Comparison of ENCODE assay signal across 8 mouse cellular contexts in the genomic region with DNA sequence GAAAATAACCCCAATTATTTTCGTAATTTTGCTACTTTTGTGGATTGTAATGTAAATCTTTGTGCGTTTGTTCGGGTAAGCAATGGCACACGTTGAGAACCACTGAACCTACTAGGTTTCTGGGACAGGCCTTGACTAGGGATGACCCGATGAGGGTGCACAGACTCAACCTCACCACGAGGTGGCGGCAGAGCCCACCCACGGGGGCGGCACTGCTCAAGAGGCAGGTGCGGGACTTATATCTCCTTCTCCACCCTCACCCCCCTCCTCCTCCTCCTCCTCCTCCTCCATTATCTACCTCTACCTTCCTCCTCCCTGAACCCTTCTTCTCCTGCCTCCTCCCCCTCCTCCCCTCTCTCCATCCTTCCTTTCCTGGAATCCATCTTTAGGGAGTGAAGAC. TPM values are rescaled to one million over a fixed set of nuclear protein-coding genes. Genes with fewer than 3 reads are reported as not detected.
DNase-seq lines count a peak whose midpoint lies in the region; ATAC-seq lines count a peak whose summit lies in the region.

No protein-coding gene starts in this region.

- peaks cover 39% of the 10 kb centered on the region for H3K27me3 ChIP-seq in forebrain, embryonic 12.5 days
- H3K27me3 ChIP-seq in forebrain, embryonic 13.5 days = peaks cover 22% of the 10 kb centered on the region
- H3K27me3 ChIP-seq in limb, embryonic 11.5 days (ENCODE audit: control insufficient read depth, insufficient read depth, low read length) = peaks cover 12% of the 10 kb centered on the region
- H3K27me3 ChIP-seq in neural tube, embryonic 11.5 days (ENCODE audit: control insufficient read depth, insufficient read depth, low read length) = peaks cover 19% of the 10 kb centered on the region

- 9% methylated on average over 10 of the region's 10 CpGs for WGBS in forebrain, embryonic 12.5 days
- WGBS in forebrain, embryonic 13.5 days = 13% methylated on average over 10 of the region's 10 CpGs
- WGBS in limb, embryonic 11.5 days = 15% methylated on average over 10 of the region's 10 CpGs
- 15% methylated on average over 10 of the region's 10 CpGs for WGBS in neural tube, embryonic 11.5 days

- 0 out of 2 replicates have a peak, but pooled peaks cover 2% of the 10 kb centered on the region for H3K4me1 ChIP-seq in forebrain, embryonic 12.5 days
- H3K4me1 ChIP-seq in forebrain, embryonic 13.5 days = no peaks in the 10 kb centered on the region
- 0 out of 2 replicates have a peak, but pooled peaks cover 2% of the 10 kb centered on the region for H3K4me1 ChIP-seq in limb, embryonic 11.5 days (ENCODE audit: control insufficient read depth, insufficient read depth, low read length)
- no peaks in the 10 kb centered on the region for H3K4me1 ChIP-seq in neural tube, embryonic 11.5 days (ENCODE audit: control insufficient read depth, insufficient read depth, low read length)

- H3K4me3 ChIP-seq in forebrain, embryonic 12.5 days (replicated peaks) = no peak overlapping the region
- H3K4me3 ChIP-seq in forebrain, embryonic 13.5 days = no peak overlapping the region
- no peak overlapping the region for H3K4me3 ChIP-seq in limb, embryonic 11.5 days (ENCODE audit: low read depth, low read length)
- no peak overlapping the region for H3K4me3 ChIP-seq in neural tube, embryonic 11.5 days (ENCODE audit: low read depth, low read length)

- no peak for ATAC-seq in forebrain, embryonic 12.5 days (ENCODE audit: low FRiP score)
- no peak for ATAC-seq in forebrain, embryonic 13.5 days
- peak; percentile 32 for ATAC-seq in activated CD4-positive, CD25-positive, alpha-beta regulatory T cell, adult 4 months
- ATAC-seq in erythroid progenitor cell, adult 5-6 weeks (replicated peaks; ENCODE audit: low FRiP score, poor library complexity, severe bottlenecking) = peak; percentile 80
- no peak for ATAC-seq in limb, embryonic 11.5 days (ENCODE audit: insufficient number of reproducible peaks, low FRiP score, low TSS enrichment, low read depth)
- ATAC-seq in neural tube, embryonic 11.5 days (ENCODE audit: insufficient read depth, low FRiP score, low TSS enrichment) = no peak

- no peaks in the 10 kb centered on the region for H3K36me3 ChIP-seq in forebrain, embryonic 12.5 days (replicated peaks)
- no peaks in the 10 kb centered on the region for H3K36me3 ChIP-seq in forebrain, embryonic 13.5 days (ENCODE audit: poor library complexity, severe bottlenecking)
- no peaks in the 10 kb centered on the region for H3K36me3 ChIP-seq in limb, embryonic 11.5 days (ENCODE audit: control insufficient read depth, insufficient read depth, low read length)
- no peaks in the 10 kb centered on the region for H3K36me3 ChIP-seq in neural tube, embryonic 11.5 days (ENCODE audit: control insufficient read depth, insufficient read depth, low read length)

- H3K4me2 ChIP-seq in forebrain, embryonic 12.5 days = peak overlapping the region; percentile 15; the same call in 1 of the 2 replicates
- no peak overlapping the region for H3K4me2 ChIP-seq in forebrain, embryonic 13.5 days
- no peak overlapping the region for H3K4me2 ChIP-seq in limb, embryonic 11.5 days (ENCODE audit: low read depth, severe bottlenecking)
- H3K4me2 ChIP-seq in neural tube, embryonic 11.5 days (ENCODE audit: low read depth) = no peak overlapping the region

- H3K9me3 ChIP-seq in forebrain, embryonic 12.5 days = no peaks in the 10 kb centered on the region
- H3K9me3 ChIP-seq in forebrain, embryonic 13.5 days (replicated peaks) = no peaks in the 10 kb centered on the region
- no peaks in the 10 kb centered on the region for H3K9me3 ChIP-seq in limb, embryonic 11.5 days (ENCODE audit: control insufficient read depth, low read length)
- no peaks in the 10 kb centered on the region for H3K9me3 ChIP-seq in neural tube, embryonic 11.5 days (ENCODE audit: control insufficient read depth, low read length)

- peak; percentile 77 for DNase-seq in 416B (ENCODE audit: low read depth)
- peak; percentile 77 for DNase-seq in limb, embryonic 11.5 days (ENCODE audit: low spot score)
- peak; percentile 61 for DNase-seq in neural tube, embryonic 11.5 days (ENCODE audit: low spot score)
- no peak for DNase-seq in frontal cortex, postnatal 36 days (ENCODE audit: low spot score in 2 of 2)

- no peak overlapping the region for H3K27ac ChIP-seq in forebrain, embryonic 12.5 days
- no peak overlapping the region for H3K27ac ChIP-seq in forebrain, embryonic 13.5 days
- H3K27ac ChIP-seq in limb, embryonic 11.5 days (replicated peaks; ENCODE audit: low read depth, low read length) = no peak overlapping the region
- no peak overlapping the region for H3K27ac ChIP-seq in neural tube, embryonic 11.5 days (ENCODE audit: low read depth, low read length)

- no peak overlapping the region for H3K9ac ChIP-seq in forebrain, embryonic 12.5 days
- H3K9ac ChIP-seq in forebrain, embryonic 13.5 days = no peak overlapping the region
- H3K9ac ChIP-seq in limb, embryonic 11.5 days (ENCODE audit: low read length) = no peak overlapping the region
- no peak overlapping the region for H3K9ac ChIP-seq in neural tube, embryonic 11.5 days (ENCODE audit: low read length)

RNA-seq across cellular contexts. Expression of a gene that starts 8.8 kb away (rescaled TPM):
- 3.5 and 4.0 TPM in 2 replicates for polyA plus RNA-seq in forebrain, embryonic 12.5 days (2016; fragmentation: Nextera tagmentation; extraction: Ambion mirVana)
- 1.4 and 1.7 TPM in 2 replicates for polyA plus RNA-seq in forebrain, embryonic 13.5 days (2015; fragmentation: Nextera tagmentation; extraction: Ambion mirVana)
- polyA plus RNA-seq in activated CD4-positive, CD25-positive, alpha-beta regulatory T cell, adult 4 months (2017; shearing (Covaris generic)) = not detected
- total RNA-seq in erythroid progenitor cell, adult 5-6 weeks (2015; ENCODE audit: low replicate concordance) = not detected in 2 replicates
- total RNA-seq in erythroid progenitor cell, adult 5-6 weeks (2017; ENCODE audit: low replicate concordance) = not detected in 2 replicates
- 3.4 and 4.4 TPM in 2 replicates for polyA plus RNA-seq in limb, embryonic 11.5 days (2014; fragmentation: Nextera tagmentation; extraction: Ambion mirVana)
- 3.3 and 5.0 TPM in 2 replicates for polyA plus RNA-seq in neural tube, embryonic 11.5 days (2014; fragmentation: Nextera tagmentation; extraction: Ambion mirVana)

RNA-seq across cellular contexts. Expression of a gene that starts 23.2 kb away (rescaled TPM):
- 4.2 and 5.1 TPM in 2 replicates for polyA plus RNA-seq in forebrain, embryonic 12.5 days (2016; fragmentation: Nextera tagmentation; extraction: Ambion mirVana)
- 2.4 and 2.8 TPM in 2 replicates for polyA plus RNA-seq in forebrain, embryonic 13.5 days (2015; fragmentation: Nextera tagmentation; extraction: Ambion mirVana)
- not detected for polyA plus RNA-seq in activated CD4-positive, CD25-positive, alpha-beta regulatory T cell, adult 4 months (2017; shearing (Covaris generic))
- total RNA-seq in erythroid progenitor cell, adult 5-6 weeks (2015; ENCODE audit: low replicate concordance) = not detected in 2 replicates
- total RNA-seq in erythroid progenitor cell, adult 5-6 weeks (2017; ENCODE audit: low replicate concordance) = not detected in 2 replicates
- polyA plus RNA-seq in limb, embryonic 11.5 days (2014; fragmentation: Nextera tagmentation; extraction: Ambion mirVana) = 10.0 and 10.6 TPM in 2 replicates
- 4.5 and 4.6 TPM in 2 replicates for polyA plus RNA-seq in neural tube, embryonic 11.5 days (2014; fragmentation: Nextera tagmentation; extraction: Ambion mirVana)

RNA-seq across cellular contexts. Expression of a gene that starts 45.5 kb away (rescaled TPM):
- polyA plus RNA-seq in forebrain, embryonic 12.5 days (2016; fragmentation: Nextera tagmentation; extraction: Ambion mirVana) = 370 and 384 TPM in 2 replicates
- 444 and 501 TPM in 2 replicates for polyA plus RNA-seq in forebrain, embryonic 13.5 days (2015; fragmentation: Nextera tagmentation; extraction: Ambion mirVana)
- 1,000 to 10,000 TPM in 1 of 2 experiments, 100 to 1,000 TPM in 1; 852 to 1,030 TPM for polyA plus RNA-seq in activated CD4-positive, CD25-positive, alpha-beta regulatory T cell, adult 4 months (2017; shearing (Covaris generic))
- total RNA-seq in erythroid progenitor cell, adult 5-6 weeks (2015; ENCODE audit: low replicate concordance) = 515 and 750 TPM in 2 replicates
- 184 and 203 TPM in 2 replicates for total RNA-seq in erythroid progenitor cell, adult 5-6 weeks (2017; ENCODE audit: low replicate concordance)
- 616 TPM in 2 replicates for polyA plus RNA-seq in limb, embryonic 11.5 days (2014; fragmentation: Nextera tagmentation; extraction: Ambion mirVana)
- 478 TPM in 2 replicates for polyA plus RNA-seq in neural tube, embryonic 11.5 days (2014; fragmentation: Nextera tagmentation; extraction: Ambion mirVana)

Comparison
In these comparisons a context has a peak if more than half of its experiments do, and no peak if none do; other contexts are left out.
1. ATAC-seq: peak in activated CD4-positive, CD25-positive, alpha-beta regulatory T cell, adult 4 months (single experiment) and erythroid progenitor cell, adult 5-6 weeks (single experiment); none in forebrain, embryonic 12.5 days (single experiment), forebrain, embryonic 13.5 days (single experiment), limb, embryonic 11.5 days (single experiment) and neural tube, embryonic 11.5 days (single experiment).
2. DNase-seq: peak in 416B (single experiment), limb, embryonic 11.5 days (single experiment) and neural tube, embryonic 11.5 days (single experiment); none in frontal cortex, postnatal 36 days (0 of 2).